Mouse (Mus musculus) stomach, embryonic 16.5 days (tissue): ENCODE results near the gene Ift43. TPM values are rescaled to one million over a fixed set of nuclear protein-coding genes. Genes with fewer than 3 reads are reported as not detected.

ENCODE experiments used
- ATAC-seq: fragments of 200-750 bp; cut with Nextera tagmentation; 2 replicates; pipeline ENCODE4 v1.8.0; 2017; ENCODE audit warnings: moderate number of reproducible peaks, moderate TSS enrichment; ENCODE audit not compliant: insufficient read depth, low FRiP score
- H3K27ac ChIP-seq: fragments of 300-500 bp; sonication (generic); 2 replicates; pipeline ENCODE4 v1.5.1; 2014; ENCODE audit warnings: low read length
- H3K27me3 ChIP-seq: fragments of 300-500 bp; sonication (generic); 2 replicates; pipeline ENCODE4 v1.6.1; 2014; ENCODE audit warnings: low read length, control low read depth, mixed read lengths; ENCODE audit not compliant: control insufficient read depth, insufficient read depth
- H3K36me3 ChIP-seq: fragments of 300-500 bp; sonication (generic); 2 replicates; pipeline ENCODE4 v1.6.1; 2014; ENCODE audit warnings: low read length; ENCODE audit not compliant: control insufficient read depth, insufficient read depth
- H3K4me1 ChIP-seq: fragments of 300-500 bp; sonication (generic); 2 replicates; pipeline ENCODE4 v1.6.1; 2014; ENCODE audit warnings: low read length, control low read depth, mixed read lengths; ENCODE audit not compliant: control insufficient read depth, insufficient read depth
- H3K4me2 ChIP-seq: fragments of 300-500 bp; sonication (generic); 2 replicates; pipeline ENCODE4 v1.6.1; 2014; ENCODE audit warnings: low read depth, low read length, mixed read lengths
- H3K4me3 ChIP-seq: fragments of 300-500 bp; sonication (generic); replicated peaks from 2 replicates; pipeline ENCODE4 v1.5.1; 2014; ENCODE audit warnings: mild to moderate bottlenecking, low read length
- H3K9ac ChIP-seq: fragments of 300-500 bp; sonication (generic); 2 replicates; pipeline ENCODE4 v1.6.1; 2014; ENCODE audit warnings: low read length
- H3K9me3 ChIP-seq: fragments of 300-500 bp; sonication (generic); replicated peaks from 2 replicates; pipeline ENCODE4 v1.6.1; 2016; ENCODE audit warnings: low read length, control low read depth; ENCODE audit not compliant: control insufficient read depth
- WGBS: fragments of 180-500 bp; shearing (Covaris S2); extraction: QIAGEN DNeasy Blood & Tissue Kit; methylation state at CpG from one replicate; pipeline ENCODE4 v1.1.7; 2014; 5-methylcytosine and 5-hydroxymethylcytosine counted together
- polyA plus RNA-seq: library from polyadenylated mRNA; unstranded; fragments of >200 nt; fragmentation: Nextera tagmentation; extraction: Ambion mirVana; gene quantifications from 2 replicates; pipeline ENCODE4 v1.2.1, GENCODE M21; 2015

Ift43 gene
- polyA plus RNA-seq, 1 experiment from 2014 or later: 54.1 TPM

GRCm38 (mm10) chr12:86181320-86181751 is 99.0 kb downstream of the Ift43 start:
- Histone ChIP-seq H3K4me2 (no peak overlapping the region), H3K9ac (no peak overlapping the region), H3K27me3 (no peaks in the 10 kb centered on the region), H3K27ac (no peak overlapping the region), H3K36me3 (no peaks in the 10 kb centered on the region), H3K4me3 (no peak overlapping the region), H3K4me1 (no peaks in the 10 kb centered on the region), H3K9me3 (no peaks in the 10 kb centered on the region)
- ATAC-seq: no peak
- 27% methylated on average over 8 of the region's 8 CpGs for WGBS

GRCm38 (mm10) chr12:86181879-86182278 is 99.5 kb downstream of the Ift43 start:
- no peak overlapping the region for H3K9ac ChIP-seq
- no peaks in the 10 kb centered on the region for H3K27me3 ChIP-seq
- H3K27ac ChIP-seq: no peak overlapping the region
- H3K36me3 ChIP-seq: no peaks in the 10 kb centered on the region
- H3K9me3 ChIP-seq: no peaks in the 10 kb centered on the region
- H3K4me3 ChIP-seq: no peak overlapping the region
- 42% methylated on average over 2 of the region's 2 CpGs for WGBS
- ATAC-seq: no peak
- no peaks in the 10 kb centered on the region for H3K4me1 ChIP-seq
- no peak overlapping the region for H3K4me2 ChIP-seq

- no peak overlapping the region for H3K4me3 ChIP-seq
- H3K9me3 ChIP-seq: no peaks in the 10 kb centered on the region
- H3K27me3 ChIP-seq: no peaks in the 10 kb centered on the region
- no peak for ATAC-seq
- H3K4me1 ChIP-seq: no peaks in the 10 kb centered on the region
- WGBS: 73% methylated on average over 1 of the region's 1 CpGs
- no peak overlapping the region for H3K9ac ChIP-seq
- no peak overlapping the region for H3K27ac ChIP-seq
- no peak overlapping the region for H3K4me2 ChIP-seq
- no peaks in the 10 kb centered on the region for H3K36me3 ChIP-seq
Observed at GRCm38 (mm10) chr12:86182414-86182813, 100.1 kb downstream of the Ift43 start.

- no peak overlapping the region for H3K27ac ChIP-seq
- H3K9me3 ChIP-seq: no peaks in the 10 kb centered on the region
- peaks cover 8% of the 10 kb centered on the region for H3K4me1 ChIP-seq
- H3K4me3 ChIP-seq: no peak overlapping the region
- H3K36me3 ChIP-seq: no peaks in the 10 kb centered on the region
- H3K4me2 ChIP-seq: no peak overlapping the region
- H3K9ac ChIP-seq: no peak overlapping the region
- no peaks in the 10 kb centered on the region; the same call in 1 of the 2 replicates for H3K27me3 ChIP-seq
- 50% methylated on average over 5 of the region's 5 CpGs for WGBS
- no peak for ATAC-seq
Observed at GRCm38 (mm10) chr12:86188161-86188560, 105.8 kb downstream of the Ift43 start.

GRCm38 (mm10) chr12:86189601-86190323 is 107.4 kb downstream of the Ift43 start:
- H3K9ac ChIP-seq: no peak overlapping the region
- H3K36me3 ChIP-seq: no peaks in the 10 kb centered on the region
- H3K4me1 ChIP-seq: peaks cover 8% of the 10 kb centered on the region
- 20% methylated on average over 19 of the region's 19 CpGs for WGBS
- no peak overlapping the region; the same call in 1 of the 2 replicates for H3K4me2 ChIP-seq
- H3K27ac ChIP-seq: no peak overlapping the region
- no peaks in the 10 kb centered on the region for H3K9me3 ChIP-seq
- H3K4me3 ChIP-seq: no peak overlapping the region
- H3K27me3 ChIP-seq: no peaks in the 10 kb centered on the region; the same call in 1 of the 2 replicates
- no peak for ATAC-seq

- ATAC-seq: peak; percentile 66; the same call in 1 of the 2 replicates
Observed at GRCm38 (mm10) chr12:86192036-86192449, 109.7 kb downstream of the Ift43 start.

GRCm38 (mm10) chr12:86196944-86197343 is 114.6 kb downstream of the Ift43 start:
- H3K36me3 ChIP-seq: no peaks in the 10 kb centered on the region
- peaks cover 8% of the 10 kb centered on the region for H3K4me1 ChIP-seq
- H3K4me2 ChIP-seq: no peak overlapping the region
- H3K27ac ChIP-seq: no peak overlapping the region
- no peak overlapping the region for H3K9ac ChIP-seq
- no peaks in the 10 kb centered on the region for H3K27me3 ChIP-seq
- H3K4me3 ChIP-seq: no peak overlapping the region
- ATAC-seq: no peak
- no peaks in the 10 kb centered on the region for H3K9me3 ChIP-seq
- 86% methylated on average over 7 of the region's 7 CpGs for WGBS

More at GRCm38 (mm10) chr12:86192036-86192449, 109.7 kb downstream of the Ift43 start:
- Histone ChIP-seq H3K36me3 (no peaks in the 10 kb centered on the region), H3K27me3 (no peaks in the 10 kb centered on the region; the same call in 1 of the 2 replicates), H3K4me2 (no peak overlapping the region), H3K9ac (no peak overlapping the region), H3K27ac (no peak overlapping the region), H3K4me1 (peaks cover 8% of the 10 kb centered on the region), H3K9me3 (no peaks in the 10 kb centered on the region), H3K4me3 (no peak overlapping the region)
- 37% methylated on average over 15 of the region's 15 CpGs for WGBS

GRCm38 (mm10) chr12:86203443-86204057 is 121.2 kb downstream of the Ift43 start:
- 17% methylated on average over 8 of the region's 8 CpGs for WGBS
- H3K27me3 ChIP-seq: no peaks in the 10 kb centered on the region
- no peak overlapping the region for H3K27ac ChIP-seq
- no peak overlapping the region for H3K4me3 ChIP-seq
- H3K4me2 ChIP-seq: no peak overlapping the region
- H3K9me3 ChIP-seq: no peaks in the 10 kb centered on the region
- no peaks in the 10 kb centered on the region for H3K36me3 ChIP-seq
- ATAC-seq: no peak
- H3K9ac ChIP-seq: no peak overlapping the region
- H3K4me1 ChIP-seq: no peaks in the 10 kb centered on the region

- H3K4me1 ChIP-seq: no peaks in the 10 kb centered on the region
- H3K9me3 ChIP-seq: no peaks in the 10 kb centered on the region
- H3K27ac ChIP-seq: no peak overlapping the region
- ATAC-seq: no peak
- no peak overlapping the region for H3K9ac ChIP-seq
- H3K4me3 ChIP-seq: no peak overlapping the region
- no peak overlapping the region for H3K4me2 ChIP-seq
- H3K27me3 ChIP-seq: peaks cover 52% of the 10 kb centered on the region
- no peaks in the 10 kb centered on the region for H3K36me3 ChIP-seq
- whole genome bisulfite sequencing: 2% methylated on average over 19 of the region's 19 CpGs
Observed at GRCm38 (mm10) chr12:86211099-86211520, 128.8 kb downstream of the Ift43 start.
